Mouse (Mus musculus) heart, embryonic 10.5 days (tissue): Measurements from ENCODE around the gene Olfr1006. TPM values are rescaled to one million over a fixed set of nuclear protein-coding genes. Genes with fewer than 3 reads are reported as not detected.
"Not testable (repeated sequence)": the region's sequence is repeated elsewhere in the genome, so short reads cannot be mapped to it uniquely, and the experiment has no call there.

ENCODE experiments used
- DNase-seq: peaks from one replicate; pipeline ENCODE4 v3.0.0-alpha.2; 2017; ENCODE audit warnings: low spot score
- H3K27ac ChIP-seq: fragments of 300-500 bp; sonication (generic); 2 replicates; pipeline ENCODE4 v1.5.1; 2016; ENCODE audit warnings: mild to moderate bottlenecking
- H3K27me3 ChIP-seq: fragments of 300-500 bp; sonication (generic); 2 replicates; pipeline ENCODE4 v1.6.1; 2016; ENCODE audit warnings: mild to moderate bottlenecking; ENCODE audit not compliant: poor library complexity, insufficient read depth, severe bottlenecking
- H3K36me3 ChIP-seq: fragments of 300-500 bp; sonication (generic); 2 replicates; pipeline ENCODE4 v1.6.1; 2016; ENCODE audit warnings: mild to moderate bottlenecking, moderate library complexity
- H3K4me1 ChIP-seq: fragments of 300-500 bp; sonication (generic); 2 replicates; pipeline ENCODE4 v1.6.1; 2016; ENCODE audit warnings: mild to moderate bottlenecking
- H3K4me3 ChIP-seq: fragments of 300-500 bp; sonication (generic); 2 replicates; pipeline ENCODE4 v1.5.1; 2016; ENCODE audit warnings: mild to moderate bottlenecking, moderate library complexity
- H3K9me3 ChIP-seq: fragments of 300-500 bp; sonication (generic); 2 replicates; pipeline ENCODE4 v1.6.1; 2016; ENCODE audit warnings: mild to moderate bottlenecking, moderate library complexity
- WGBS: fragments of 180-500 bp; shearing (Covaris S2); methylation state at CpG from one replicate; pipeline ENCODE4 v1.1.7; 2016; 5-methylcytosine and 5-hydroxymethylcytosine counted together
- polyA plus RNA-seq: library from polyadenylated mRNA; unstranded; fragments of >200 nt; fragmentation: Nextera tagmentation; extraction: Ambion mirVana; gene quantifications from 2 replicates; pipeline ENCODE4 v1.2.1, GENCODE M21; 2016

The Olfr1006 gene
- polyA plus RNA-seq = not detected in 2 replicates

- no peak within 1 kb of the TSS for H3K4me3 ChIP-seq
- no peaks in the 10 kb centered on the region for H3K4me1 ChIP-seq
- H3K9me3 ChIP-seq = no peaks in the 10 kb centered on the region
- H3K27ac ChIP-seq = no peak within 1 kb of the TSS
- H3K36me3 ChIP-seq = no peaks in the 10 kb centered on the region
- DNase-seq = no peak
- H3K27me3 ChIP-seq = no peaks in the 10 kb centered on the region
These were observed at the start of gene Olfr1006 for GRCm38 (mm10) chr2:85678667-85679066. Olfr1006 (minus strand) TSS chr2:85678767.

- 17% methylated on average over 3 of the region's 3 CpGs for WGBS
- no peaks in the 10 kb centered on the region for H3K4me1 ChIP-seq
These were observed 47.2 kb upstream of the Olfr1006 start for GRCm38 (mm10) chr2:85725793-85726192.

DNA sequence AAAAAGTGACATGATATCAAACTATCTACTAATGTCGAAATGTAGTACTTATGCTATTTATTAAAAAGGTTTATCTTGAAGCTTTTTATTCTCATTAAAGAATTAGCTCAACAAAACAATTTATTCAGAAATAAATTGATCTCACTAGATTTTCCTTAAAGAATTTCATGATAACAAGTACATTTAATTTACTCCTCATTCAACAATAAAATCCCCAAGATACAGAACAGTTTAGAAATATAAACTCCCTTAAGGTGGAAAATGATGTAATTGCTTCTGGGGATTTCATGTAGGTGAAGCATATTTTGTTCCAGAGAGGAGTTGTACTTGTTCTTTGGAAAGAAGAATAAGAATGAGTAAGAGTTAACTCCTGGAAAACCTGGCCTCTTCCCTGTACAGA, 36.6 kb upstream of the Olfr1006 start, which contains the start of gene Olfr1009:
Gene Olfr1009 (plus strand): TSS at position 301 of the 400 bp plus-strand sequence.
- Histone ChIP-seq H3K36me3 (no peaks in the 10 kb centered on the region), H3K27ac (no peak within 1 kb of the TSS), H3K27me3 (no peaks in the 10 kb centered on the region), H3K9me3 (no peaks in the 10 kb centered on the region), H3K4me1 (no peaks in the 10 kb centered on the region), H3K4me3 (no peak within 1 kb of the TSS)
- WGBS = 70% methylated on average over 1 of the region's 1 CpGs
- DNase-seq = no peak

More at GRCm38 (mm10) chr2:85725793-85726192, 47.2 kb upstream of the Olfr1006 start:
- no peak for DNase-seq
- Histone ChIP-seq H3K27me3 (no peaks in the 10 kb centered on the region), H3K27ac (no peak overlapping the region), H3K36me3 (no peaks in the 10 kb centered on the region), H3K9me3 (no peaks in the 10 kb centered on the region), H3K4me3 (no peak overlapping the region)

GRCm38 (mm10) chr2:85711159-85711558, 32.6 kb upstream of the Olfr1006 start:
- Histone ChIP-seq H3K27me3 (no peaks in the 10 kb centered on the region), H3K4me3 (no peak overlapping the region), H3K9me3 (no peaks in the 10 kb centered on the region), H3K27ac (no peak overlapping the region), H3K36me3 (no peaks in the 10 kb centered on the region), H3K4me1 (no peaks in the 10 kb centered on the region)
- WGBS = 35% methylated on average over 1 of the region's 1 CpGs
- no peak for DNase-seq

- not testable (repeated sequence) for H3K27me3 ChIP-seq, H3K36me3 ChIP-seq, H3K4me1 ChIP-seq, DNase-seq, H3K9me3 ChIP-seq, H3K27ac ChIP-seq, H3K4me3 ChIP-seq
- 74% methylated on average over 2 of the region's 2 CpGs for WGBS
These were observed 32.1 kb upstream of the Olfr1006 start for GRCm38 (mm10) chr2:85710680-85711079.

DNA sequence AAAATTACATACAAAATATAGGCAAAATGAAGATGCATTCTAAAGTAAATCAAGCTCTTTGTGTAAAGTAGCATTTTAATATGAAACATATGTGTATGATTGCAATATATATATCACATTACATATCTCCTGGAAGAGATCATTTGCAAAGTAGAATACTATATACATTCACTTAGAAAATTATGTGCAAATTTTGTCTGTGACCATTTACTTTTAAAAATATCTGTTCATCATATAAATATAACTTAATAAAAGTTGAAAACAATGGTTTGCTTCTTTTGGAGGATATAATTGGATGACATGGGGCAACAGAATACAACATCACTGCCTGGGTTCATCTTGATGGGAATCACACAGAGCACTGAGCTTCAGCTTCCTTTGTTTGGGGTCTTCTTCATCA, 10.6 kb upstream of the Olfr1006 start, which contains the start of gene Olfr1008:
Gene Olfr1008 (plus strand): TSS at position 301 of the 400 bp plus-strand sequence.
- H3K4me1 ChIP-seq = no peaks in the 10 kb centered on the region
- H3K27me3 ChIP-seq = no peaks in the 10 kb centered on the region
- H3K27ac ChIP-seq = no peak within 1 kb of the TSS
- H3K36me3 ChIP-seq = no peaks in the 10 kb centered on the region
- H3K4me3 ChIP-seq = no peak within 1 kb of the TSS
- DNase-seq = no peak
- H3K9me3 ChIP-seq = 0 out of 2 replicates have a peak, but pooled peaks cover 3% of the 10 kb centered on the region

DNA sequence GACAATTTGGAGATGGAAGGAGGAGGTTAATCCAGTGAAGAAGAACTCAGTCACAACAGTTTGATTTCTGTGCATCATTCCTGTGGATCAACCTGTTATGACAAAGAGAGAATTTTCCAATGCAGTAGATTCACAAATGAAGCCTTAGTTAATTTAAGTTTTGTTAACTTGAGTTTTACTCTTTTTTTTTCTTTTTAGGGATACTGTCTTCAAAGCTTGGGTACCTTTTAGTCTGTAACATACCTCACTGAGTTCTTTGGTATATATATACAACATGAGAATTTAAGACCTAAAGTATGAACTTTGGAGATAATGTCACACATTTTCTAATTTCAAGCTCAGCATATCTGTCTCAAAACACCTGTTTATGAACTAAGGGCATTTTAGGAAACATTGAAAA, 14.2 kb downstream of the Olfr1006 start, which contains the start of gene Olfr154:
Gene Olfr154 (minus strand): TSS at position 101 of the 400 bp plus-strand sequence.
- not testable (repeated sequence) for H3K27ac ChIP-seq, DNase-seq, H3K4me3 ChIP-seq, H3K4me1 ChIP-seq, H3K9me3 ChIP-seq, H3K27me3 ChIP-seq, H3K36me3 ChIP-seq

- Histone ChIP-seq H3K4me3 (no peak within 1 kb of the TSS), H3K4me1 (no peaks in the 10 kb centered on the region), H3K9me3 (no peaks in the 10 kb centered on the region), H3K27me3 (no peaks in the 10 kb centered on the region), H3K36me3 (no peaks in the 10 kb centered on the region), H3K27ac (no peak within 1 kb of the TSS)
- DNase-seq = no peak
- WGBS = 96% methylated on average over 1 of the region's 1 CpGs
These were observed 28.0 kb downstream of the Olfr1006 start, which contains the start of gene Olfr1002 for GRCm38 (mm10) chr2:85650604-85651003. Olfr1002 (minus strand) TSS chr2:85650704.

Other genes starting within 250 kb of the Olfr1006 start
- not detected in 2 replicates for gene Olfr994, start 242.3 kb downstream of the Olfr1006 start, polyA plus RNA-seq
- gene Olfr995, start 235.1 kb downstream of the Olfr1006 start, polyA plus RNA-seq = not detected in 2 replicates
- gene 4833423E24Rik, start 159.7 kb downstream of the Olfr1006 start, polyA plus RNA-seq = not detected in 2 replicates
- gene Olfr996, start 99.6 kb downstream of the Olfr1006 start, polyA plus RNA-seq = not detected in 2 replicates
- gene Olfr998, start 89.8 kb downstream of the Olfr1006 start, polyA plus RNA-seq = not detected in 2 replicates
- gene Olfr1000, start 66.9 kb downstream of the Olfr1006 start, polyA plus RNA-seq = not detected in 2 replicates
- gene Olfr1002, start 28.1 kb downstream of the Olfr1006 start, polyA plus RNA-seq = not detected in 2 replicates
- not detected in 2 replicates for gene Olfr154, start 14.3 kb downstream of the Olfr1006 start, polyA plus RNA-seq
- not detected in 2 replicates for gene Olfr1008, start 10.7 kb upstream of the Olfr1006 start, polyA plus RNA-seq
- not detected in 2 replicates for gene Olfr1009, start 36.7 kb upstream of the Olfr1006 start, polyA plus RNA-seq
- not detected in 2 replicates for gene Olfr1012, start 84.0 kb upstream of the Olfr1006 start, polyA plus RNA-seq
- gene Olfr1013, start 88.3 kb upstream of the Olfr1006 start, polyA plus RNA-seq = not detected in 2 replicates
- gene Olfr1014, start 93.9 kb upstream of the Olfr1006 start, polyA plus RNA-seq = not detected in 2 replicates
- gene Olfr1015, start 103.2 kb upstream of the Olfr1006 start, polyA plus RNA-seq = not detected in 2 replicates
- not detected in 2 replicates for gene Olfr1016, start 123.8 kb upstream of the Olfr1006 start, polyA plus RNA-seq
- gene Olfr1018, start 139.7 kb upstream of the Olfr1006 start, polyA plus RNA-seq = not detected in 2 replicates
- not detected in 2 replicates for gene Olfr1019, start 166.7 kb upstream of the Olfr1006 start, polyA plus RNA-seq
- gene Olfr1020, start 168.3 kb upstream of the Olfr1006 start, polyA plus RNA-seq = not detected in 2 replicates
- not detected in 2 replicates for gene Olfr1022, start 189.8 kb upstream of the Olfr1006 start, polyA plus RNA-seq
- not detected in 2 replicates for gene Olfr1023, start 206.9 kb upstream of the Olfr1006 start, polyA plus RNA-seq
- gene Olfr1024, start 226.3 kb upstream of the Olfr1006 start, polyA plus RNA-seq = not detected in 2 replicates
- gene Olfr1025-ps1, start 236.4 kb upstream of the Olfr1006 start, polyA plus RNA-seq = not detected in 2 replicates
- gene Olfr1026, start 242.8 kb upstream of the Olfr1006 start, polyA plus RNA-seq = not detected in 2 replicates